Mouse (Mus musculus): ENCODE measurements around the gene Gja4. TPM values are rescaled to one million over a fixed set of nuclear protein-coding genes. Genes with fewer than 3 reads are reported as not detected.

Gja4 gene
- polyA plus RNA-seq, 1 experiment from 2014 or later = 16.1 TPM

- ATAC-seq (ENCODE audit: insufficient read depth, low FRiP score) = no peak
- Histone ChIP-seq H3K36me3 (ENCODE audit: control insufficient read depth, insufficient read depth, low read length) (no peaks in the 10 kb centered on the region), H3K9me3 (replicated peaks; ENCODE audit: control insufficient read depth, low read length) (no peaks in the 10 kb centered on the region), H3K4me1 (ENCODE audit: control insufficient read depth, insufficient read depth, low read length) (no peaks in the 10 kb centered on the region), H3K27me3 (ENCODE audit: control insufficient read depth, insufficient read depth, low read length) (peaks cover 12% of the 10 kb centered on the region), H3K27ac (ENCODE audit: low read length) (no peak overlapping the region), H3K4me3 (replicated peaks; ENCODE audit: low read length) (no peak overlapping the region), H3K9ac (ENCODE audit: low read length) (no peak overlapping the region), H3K4me2 (ENCODE audit: low read depth, low read length) (no peak overlapping the region)
- 52% methylated on average over 9 of the region's 9 CpGs for WGBS
These were observed 746 bp upstream of the Gja4 start for GRCm38 (mm10) chr4:127314585-127314984.

GRCm38 (mm10) chr4:127312349-127312748, 1.5 kb downstream of the Gja4 start:
- ATAC-seq (ENCODE audit: insufficient read depth, low FRiP score) = no peak
- no peaks in the 10 kb centered on the region for H3K36me3 ChIP-seq (ENCODE audit: control insufficient read depth, insufficient read depth, low read length)
- no peaks in the 10 kb centered on the region for H3K4me1 ChIP-seq (ENCODE audit: control insufficient read depth, insufficient read depth, low read length)
- H3K9ac ChIP-seq (ENCODE audit: low read length) = no peak overlapping the region
- H3K4me3 ChIP-seq (replicated peaks; ENCODE audit: low read length) = no peak overlapping the region
- WGBS = 63% methylated on average over 24 of the region's 24 CpGs
- H3K9me3 ChIP-seq (replicated peaks; ENCODE audit: control insufficient read depth, low read length) = no peaks in the 10 kb centered on the region
- H3K27me3 ChIP-seq (ENCODE audit: control insufficient read depth, insufficient read depth, low read length) = peaks cover 12% of the 10 kb centered on the region
- H3K27ac ChIP-seq (ENCODE audit: low read length) = no peak overlapping the region
- H3K4me2 ChIP-seq (ENCODE audit: low read depth, low read length) = no peak overlapping the region

- Histone ChIP-seq H3K36me3 (ENCODE audit: control insufficient read depth, insufficient read depth, low read length) (no peaks in the 10 kb centered on the region), H3K4me2 (ENCODE audit: low read depth, low read length) (no peak overlapping the region), H3K4me3 (replicated peaks; ENCODE audit: low read length) (no peak overlapping the region), H3K27me3 (ENCODE audit: control insufficient read depth, insufficient read depth, low read length) (peaks cover 12% of the 10 kb centered on the region), H3K4me1 (ENCODE audit: control insufficient read depth, insufficient read depth, low read length) (no peaks in the 10 kb centered on the region), H3K27ac (ENCODE audit: low read length) (no peak overlapping the region), H3K9me3 (replicated peaks; ENCODE audit: control insufficient read depth, low read length) (no peaks in the 10 kb centered on the region), H3K9ac (ENCODE audit: low read length) (no peak overlapping the region)
- WGBS = 48% methylated on average over 9 of the region's 9 CpGs
- ATAC-seq (ENCODE audit: insufficient read depth, low FRiP score) = no peak
These were observed 2.3 kb downstream of the Gja4 start for GRCm38 (mm10) chr4:127311561-127311960.

DNA sequence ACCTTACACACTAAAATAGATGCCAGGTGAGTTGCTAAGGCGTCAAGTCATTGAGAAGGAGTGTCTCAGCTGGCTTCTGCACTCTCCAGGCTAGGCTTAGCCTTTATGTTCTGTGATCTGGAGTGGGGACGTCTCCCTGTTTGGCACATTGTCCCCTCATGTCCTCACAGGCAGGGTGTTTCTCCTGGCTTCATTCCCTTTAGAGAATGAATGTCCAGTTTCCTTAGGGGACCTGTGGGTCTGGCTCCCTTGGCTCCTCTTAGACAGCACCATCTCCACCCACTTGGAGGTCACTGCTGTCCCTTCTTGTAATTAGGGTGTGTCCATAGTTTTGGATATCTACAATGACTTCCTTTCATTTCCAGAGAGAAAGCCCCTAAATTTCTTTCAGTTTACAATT, 6.9 kb downstream of the Gja4 start:
- Histone ChIP-seq H3K9ac (ENCODE audit: low read length) (no peak overlapping the region), H3K27me3 (ENCODE audit: control insufficient read depth, insufficient read depth, low read length) (no peaks in the 10 kb centered on the region), H3K4me2 (ENCODE audit: low read depth, low read length) (no peak overlapping the region), H3K4me3 (replicated peaks; ENCODE audit: low read length) (no peak overlapping the region), H3K4me1 (ENCODE audit: control insufficient read depth, insufficient read depth, low read length) (no peaks in the 10 kb centered on the region), H3K36me3 (ENCODE audit: control insufficient read depth, insufficient read depth, low read length) (no peaks in the 10 kb centered on the region), H3K27ac (ENCODE audit: low read length) (no peak overlapping the region), H3K9me3 (replicated peaks; ENCODE audit: control insufficient read depth, low read length) (no peaks in the 10 kb centered on the region)
- no peak for ATAC-seq (ENCODE audit: insufficient read depth, low FRiP score)
- WGBS = 55% methylated on average over 2 of the region's 2 CpGs

DNA sequence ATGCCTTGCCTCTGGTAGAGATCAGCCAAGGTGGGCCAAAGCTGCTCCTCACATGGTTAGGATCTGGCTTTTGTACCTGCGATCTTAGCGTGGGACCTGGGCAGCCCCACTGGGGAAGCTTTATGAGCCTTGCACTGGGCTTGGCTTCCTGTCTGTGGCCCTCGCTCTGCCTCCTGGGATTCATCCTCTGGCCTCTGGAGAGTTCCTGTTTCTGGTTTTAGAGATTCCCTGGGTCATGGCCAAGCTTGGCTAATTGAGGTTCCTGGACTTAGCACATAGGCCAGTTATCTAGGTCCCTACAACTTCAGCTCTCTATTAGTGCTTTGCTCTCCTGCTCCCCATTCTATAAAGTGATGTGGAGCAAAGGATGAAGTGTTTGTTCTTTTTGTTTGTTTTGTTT, 10.0 kb downstream of the Gja4 start:
- WGBS = 89% methylated on average over 3 of the region's 3 CpGs
- no peaks in the 10 kb centered on the region for H3K27me3 ChIP-seq (ENCODE audit: control insufficient read depth, insufficient read depth, low read length)
- H3K4me1 ChIP-seq (ENCODE audit: control insufficient read depth, insufficient read depth, low read length) = no peaks in the 10 kb centered on the region
- no peak for ATAC-seq (ENCODE audit: insufficient read depth, low FRiP score)
- no peak overlapping the region for H3K4me3 ChIP-seq (replicated peaks; ENCODE audit: low read length)
- H3K4me2 ChIP-seq (ENCODE audit: low read depth, low read length) = no peak overlapping the region
- no peak overlapping the region for H3K27ac ChIP-seq (ENCODE audit: low read length)
- H3K9me3 ChIP-seq (replicated peaks; ENCODE audit: control insufficient read depth, low read length) = no peaks in the 10 kb centered on the region
- no peak overlapping the region for H3K9ac ChIP-seq (ENCODE audit: low read length)
- H3K36me3 ChIP-seq (ENCODE audit: control insufficient read depth, insufficient read depth, low read length) = no peaks in the 10 kb centered on the region

- no peak overlapping the region for H3K9ac ChIP-seq (ENCODE audit: low read length)
- WGBS = 50% methylated on average over 5 of the region's 5 CpGs
- H3K27me3 ChIP-seq (ENCODE audit: control insufficient read depth, insufficient read depth, low read length) = no peaks in the 10 kb centered on the region
- no peaks in the 10 kb centered on the region for H3K9me3 ChIP-seq (replicated peaks; ENCODE audit: control insufficient read depth, low read length)
- ATAC-seq (ENCODE audit: insufficient read depth, low FRiP score) = no peak
- no peak overlapping the region for H3K27ac ChIP-seq (ENCODE audit: low read length)
- H3K36me3 ChIP-seq (ENCODE audit: control insufficient read depth, insufficient read depth, low read length) = no peaks in the 10 kb centered on the region
- H3K4me1 ChIP-seq (ENCODE audit: control insufficient read depth, insufficient read depth, low read length) = no peaks in the 10 kb centered on the region
- H3K4me2 ChIP-seq (ENCODE audit: low read depth, low read length) = no peak overlapping the region
- no peak overlapping the region for H3K4me3 ChIP-seq (replicated peaks; ENCODE audit: low read length)
These were observed 13.3 kb downstream of the Gja4 start for GRCm38 (mm10) chr4:127300503-127300902.

GRCm38 (mm10) chr4:127292631-127293030, 21.2 kb downstream of the Gja4 start:
- WGBS = 53% methylated on average over 5 of the region's 5 CpGs
- Histone ChIP-seq H3K27me3 (ENCODE audit: control insufficient read depth, insufficient read depth, low read length) (no peaks in the 10 kb centered on the region), H3K4me1 (ENCODE audit: control insufficient read depth, insufficient read depth, low read length) (no peaks in the 10 kb centered on the region), H3K36me3 (ENCODE audit: control insufficient read depth, insufficient read depth, low read length) (no peaks in the 10 kb centered on the region), H3K27ac (ENCODE audit: low read length) (no peak overlapping the region), H3K4me3 (replicated peaks; ENCODE audit: low read length) (no peak overlapping the region), H3K9ac (ENCODE audit: low read length) (no peak overlapping the region), H3K4me2 (ENCODE audit: low read depth, low read length) (no peak overlapping the region), H3K9me3 (replicated peaks; ENCODE audit: control insufficient read depth, low read length) (no peaks in the 10 kb centered on the region)
- ATAC-seq (ENCODE audit: insufficient read depth, low FRiP score) = no peak

- no peak overlapping the region for H3K27ac ChIP-seq (ENCODE audit: low read length)
- no peak overlapping the region for H3K9ac ChIP-seq (ENCODE audit: low read length)
- H3K36me3 ChIP-seq (ENCODE audit: control insufficient read depth, insufficient read depth, low read length) = no peaks in the 10 kb centered on the region
- no peak for ATAC-seq (ENCODE audit: insufficient read depth, low FRiP score)
- H3K4me1 ChIP-seq (ENCODE audit: control insufficient read depth, insufficient read depth, low read length) = no peaks in the 10 kb centered on the region
- no peaks in the 10 kb centered on the region for H3K27me3 ChIP-seq (ENCODE audit: control insufficient read depth, insufficient read depth, low read length)
- no peaks in the 10 kb centered on the region for H3K9me3 ChIP-seq (replicated peaks; ENCODE audit: control insufficient read depth, low read length)
- H3K4me3 ChIP-seq (replicated peaks; ENCODE audit: low read length) = no peak overlapping the region
- 51% methylated on average over 6 of the region's 6 CpGs for WGBS
- no peak overlapping the region for H3K4me2 ChIP-seq (ENCODE audit: low read depth, low read length)
These were observed 24.7 kb downstream of the Gja4 start for GRCm38 (mm10) chr4:127289039-127289548.

DNA sequence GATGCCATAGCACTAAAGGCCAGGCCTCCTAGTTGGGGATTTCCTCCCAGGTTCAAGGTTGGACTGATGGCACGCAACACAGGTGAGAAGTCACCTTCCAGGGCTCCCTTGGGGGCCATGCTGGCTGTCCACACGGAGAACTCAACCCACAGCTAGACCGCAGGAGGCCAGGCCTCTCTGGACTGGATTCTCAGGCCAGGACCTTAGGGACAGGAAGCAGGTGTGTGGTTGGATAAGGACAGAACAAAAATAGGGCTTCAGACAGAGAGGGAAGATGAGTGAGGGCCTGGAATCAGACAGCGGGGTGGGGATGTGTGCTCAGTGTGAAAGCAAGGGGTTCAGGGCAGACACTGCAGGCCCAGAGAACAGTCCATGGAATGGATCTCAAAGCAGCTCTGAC, 26.9 kb downstream of the Gja4 start:
- H3K4me3 ChIP-seq (replicated peaks; ENCODE audit: low read length) = no peak overlapping the region
- no peak overlapping the region for H3K4me2 ChIP-seq (ENCODE audit: low read depth, low read length)
- no peak overlapping the region for H3K9ac ChIP-seq (ENCODE audit: low read length)
- ATAC-seq (ENCODE audit: insufficient read depth, low FRiP score) = no peak
- H3K9me3 ChIP-seq (replicated peaks; ENCODE audit: control insufficient read depth, low read length) = no peaks in the 10 kb centered on the region
- no peaks in the 10 kb centered on the region for H3K4me1 ChIP-seq (ENCODE audit: control insufficient read depth, insufficient read depth, low read length)
- 66% methylated on average over 4 of the region's 4 CpGs for WGBS
- H3K36me3 ChIP-seq (ENCODE audit: control insufficient read depth, insufficient read depth, low read length) = no peaks in the 10 kb centered on the region
- H3K27me3 ChIP-seq (ENCODE audit: control insufficient read depth, insufficient read depth, low read length) = no peaks in the 10 kb centered on the region
- no peak overlapping the region for H3K27ac ChIP-seq (ENCODE audit: low read length)

GRCm38 (mm10) chr4:127279241-127279640, 34.6 kb downstream of the Gja4 start:
- H3K9ac ChIP-seq (ENCODE audit: low read length) = no peak overlapping the region
- H3K9me3 ChIP-seq (replicated peaks; ENCODE audit: control insufficient read depth, low read length) = no peaks in the 10 kb centered on the region
- no peak for ATAC-seq (ENCODE audit: insufficient read depth, low FRiP score)
- no peak overlapping the region for H3K4me2 ChIP-seq (ENCODE audit: low read depth, low read length)
- H3K4me1 ChIP-seq (ENCODE audit: control insufficient read depth, insufficient read depth, low read length) = no peaks in the 10 kb centered on the region
- no peak overlapping the region for H3K27ac ChIP-seq (ENCODE audit: low read length)
- no peaks in the 10 kb centered on the region for H3K36me3 ChIP-seq (ENCODE audit: control insufficient read depth, insufficient read depth, low read length)
- no peak overlapping the region for H3K4me3 ChIP-seq (replicated peaks; ENCODE audit: low read length)
- no peaks in the 10 kb centered on the region for H3K27me3 ChIP-seq (ENCODE audit: control insufficient read depth, insufficient read depth, low read length)
- WGBS = 70% methylated on average over 9 of the region's 9 CpGs
